Mouse (Mus musculus): Measurements from ENCODE around the gene Tfpt. TPM values are rescaled to one million over a fixed set of nuclear protein-coding genes. Genes with fewer than 3 reads are reported as not detected.

Gene Tfpt
- polyA plus RNA-seq, 1 experiment, result 6.8 TPM

DNA sequence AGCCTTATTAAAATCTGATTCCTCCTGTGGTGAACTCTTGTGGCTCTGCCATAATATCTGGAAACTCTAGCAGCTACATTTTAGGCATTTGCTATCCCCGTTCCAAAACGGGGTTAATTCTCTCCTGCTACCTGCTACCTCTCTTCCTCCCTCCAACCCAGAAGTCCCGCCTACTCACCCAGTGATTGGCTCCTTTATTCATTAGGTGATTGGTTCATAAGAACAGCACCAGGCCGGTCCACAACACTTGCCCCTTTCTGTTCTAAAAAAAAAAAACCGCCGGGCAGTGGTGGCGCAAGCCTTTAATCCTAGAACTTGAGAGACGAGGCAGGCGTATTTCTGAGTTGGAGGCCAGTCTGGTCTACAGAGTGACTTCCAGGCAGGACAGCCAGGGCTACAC lies 34.6 kb downstream of the Tfpt start:
- no peak for TF ChIP-seq CTCF (IDR thresholded peaks at IDR 0.05; ENCODE audit: extremely low read depth, insufficient read depth, insufficient read length, insufficient replicate concordance)
- TF ChIP-seq POLR2A (IDR thresholded peaks at IDR 0.05; ENCODE audit: low read depth, low read length), result no peak
- H3K4me1 ChIP-seq (ENCODE audit: control insufficient read depth, insufficient read depth, insufficient read length), result no peaks in the 10 kb centered on the region
- WGBS, result 22% methylated on average over 9 of the region's 9 CpGs
- H3K36me3 ChIP-seq (ENCODE audit: control insufficient read depth, insufficient read depth, low read length), result no peaks in the 10 kb centered on the region
- H3K27ac ChIP-seq (ENCODE audit: insufficient read depth, low read length), result peak overlapping the region; percentile 29; the same call in 1 of the 2 replicates
- H3K27me3 ChIP-seq (ENCODE audit: control insufficient read depth, insufficient read depth, low read length), result no peaks in the 10 kb centered on the region
- peak; percentile 35 to 41 for DNase-seq (ENCODE audit: low read depth in 1 of 2, low spot score in 2 of 2)
- peak overlapping the region; percentile 47 for H3K4me3 ChIP-seq (ENCODE audit: extremely low read depth, insufficient read depth, insufficient read length)

DNA sequence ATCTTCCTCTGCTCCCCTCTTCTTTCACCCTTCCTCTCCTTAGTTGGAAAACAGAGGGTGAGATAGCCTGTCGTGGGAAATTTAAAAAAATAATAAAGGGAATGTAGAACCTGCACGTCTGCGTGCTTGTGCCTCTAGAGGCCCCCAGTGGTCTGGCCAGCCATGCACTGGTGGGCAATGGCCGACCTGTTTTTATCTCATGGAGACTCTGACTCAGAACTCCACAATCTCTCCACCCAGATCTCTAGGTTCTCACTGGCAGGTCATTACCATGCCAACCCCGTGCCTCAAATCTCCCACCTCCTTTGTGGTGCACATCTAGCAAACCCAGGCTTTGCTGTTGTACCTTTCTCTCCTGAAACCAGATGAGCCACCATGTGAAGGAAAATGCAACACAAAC lies 35.0 kb downstream of the Tfpt start:
- DNase-seq (ENCODE audit: low read depth in 1 of 2, low spot score in 2 of 2), result no peak
- Histone ChIP-seq H3K36me3 (ENCODE audit: control insufficient read depth, insufficient read depth, low read length) (no peaks in the 10 kb centered on the region), H3K27me3 (ENCODE audit: control insufficient read depth, insufficient read depth, low read length) (no peaks in the 10 kb centered on the region), H3K4me1 (ENCODE audit: control insufficient read depth, insufficient read depth, insufficient read length) (no peaks in the 10 kb centered on the region), H3K27ac (ENCODE audit: insufficient read depth, low read length) (no peak overlapping the region), H3K4me3 (ENCODE audit: extremely low read depth, insufficient read depth, insufficient read length) (peak overlapping the region; percentile 35; the same call in 1 of the 2 replicates)
- TF ChIP-seq POLR2A (IDR thresholded peaks at IDR 0.05; ENCODE audit: low read depth, low read length) (no peak), CTCF (IDR thresholded peaks at IDR 0.05; ENCODE audit: extremely low read depth, insufficient read depth, insufficient read length, insufficient replicate concordance) (no peak)
- WGBS, result 11% methylated on average over 5 of the region's 5 CpGs

DNA sequence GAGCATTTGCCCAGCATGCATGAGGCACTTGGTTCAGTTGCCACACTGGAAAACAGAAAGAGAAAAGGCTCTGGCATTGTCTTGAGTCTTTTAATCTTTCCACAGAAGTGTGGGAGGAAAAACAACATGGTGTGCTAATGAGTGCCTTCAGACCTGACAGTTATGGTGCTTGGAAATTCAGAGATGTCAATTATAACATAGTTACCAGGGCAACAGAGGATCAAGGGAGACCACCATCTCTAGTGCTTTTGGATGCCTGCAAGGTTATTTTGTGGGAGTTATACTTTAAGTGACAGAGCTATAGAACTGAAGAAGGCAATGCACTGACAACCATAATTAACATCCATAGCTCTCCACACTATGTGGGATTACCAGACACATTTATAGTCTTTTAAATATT lies 35.9 kb downstream of the Tfpt start:
- Histone ChIP-seq H3K27me3 (ENCODE audit: control insufficient read depth, insufficient read depth, low read length) (no peaks in the 10 kb centered on the region), H3K36me3 (ENCODE audit: control insufficient read depth, insufficient read depth, low read length) (no peaks in the 10 kb centered on the region), H3K4me3 (ENCODE audit: extremely low read depth, insufficient read depth, insufficient read length) (no peak overlapping the region), H3K4me1 (ENCODE audit: control insufficient read depth, insufficient read depth, insufficient read length) (no peaks in the 10 kb centered on the region), H3K27ac (ENCODE audit: insufficient read depth, low read length) (no peak overlapping the region)
- TF ChIP-seq POLR2A (IDR thresholded peaks at IDR 0.05; ENCODE audit: low read depth, low read length) (no peak), CTCF (IDR thresholded peaks at IDR 0.05; ENCODE audit: extremely low read depth, insufficient read depth, insufficient read length, insufficient replicate concordance) (no peak)
- no peak for DNase-seq (ENCODE audit: low read depth in 1 of 2, low spot score in 2 of 2)

DNA sequence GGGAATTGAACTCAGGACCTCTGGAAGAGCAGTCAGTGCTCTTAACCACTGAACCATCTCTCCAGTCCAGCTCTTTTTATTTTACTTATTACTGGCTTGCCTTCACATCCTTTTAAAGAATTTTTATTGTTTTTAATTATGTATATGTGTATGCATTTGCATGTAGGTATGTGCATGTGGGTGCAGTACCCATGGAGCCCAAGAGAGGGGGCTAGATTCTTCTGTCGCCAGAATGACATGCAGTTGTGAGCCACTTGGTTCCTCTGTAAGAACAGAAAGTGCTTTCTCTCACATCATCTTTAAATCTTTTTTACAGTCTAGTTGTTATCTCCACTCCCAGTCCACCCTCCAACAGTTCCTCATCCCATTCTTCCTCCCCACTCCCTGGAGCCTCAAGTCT lies 38.2 kb downstream of the Tfpt start:
- Histone ChIP-seq H3K4me1 (ENCODE audit: control insufficient read depth, insufficient read depth, insufficient read length) (no peaks in the 10 kb centered on the region), H3K4me3 (ENCODE audit: extremely low read depth, insufficient read depth, insufficient read length) (no peak overlapping the region), H3K36me3 (ENCODE audit: control insufficient read depth, insufficient read depth, low read length) (no peaks in the 10 kb centered on the region), H3K27me3 (ENCODE audit: control insufficient read depth, insufficient read depth, low read length) (no peaks in the 10 kb centered on the region), H3K27ac (ENCODE audit: insufficient read depth, low read length) (no peak overlapping the region)
- DNase-seq (ENCODE audit: low read depth in 1 of 2, low spot score in 2 of 2), result no peak
- TF ChIP-seq CTCF (IDR thresholded peaks at IDR 0.05; ENCODE audit: extremely low read depth, insufficient read depth, insufficient read length, insufficient replicate concordance), result no peak
- no peak for TF ChIP-seq POLR2A (IDR thresholded peaks at IDR 0.05; ENCODE audit: low read depth, low read length)
- 91% methylated on average over 1 of the region's 1 CpGs for WGBS

DNA sequence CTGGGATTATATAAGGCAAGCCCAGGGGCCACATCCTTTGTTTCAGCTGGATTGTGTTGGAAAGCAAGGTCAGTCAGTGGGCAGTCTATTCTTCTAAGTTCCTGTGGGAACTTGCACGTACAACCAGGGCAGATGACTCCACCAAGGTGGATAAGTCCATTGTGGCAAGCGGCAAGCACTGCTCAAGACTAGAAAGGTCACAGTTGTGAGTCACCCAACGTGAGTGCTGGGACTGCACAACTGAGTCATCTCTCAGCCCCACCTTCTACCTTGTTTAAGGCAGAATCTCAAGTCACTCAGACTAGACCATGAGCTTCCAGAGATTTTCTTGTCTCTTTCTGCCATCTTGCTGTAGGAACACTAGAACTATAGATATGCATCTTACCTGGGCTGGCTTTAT lies 39.2 kb downstream of the Tfpt start:
- TF ChIP-seq POLR2A (IDR thresholded peaks at IDR 0.05; ENCODE audit: low read depth, low read length), result no peak
- no peak for TF ChIP-seq CTCF (IDR thresholded peaks at IDR 0.05; ENCODE audit: extremely low read depth, insufficient read depth, insufficient read length, insufficient replicate concordance)
- Histone ChIP-seq H3K4me3 (ENCODE audit: extremely low read depth, insufficient read depth, insufficient read length) (no peak overlapping the region), H3K27ac (ENCODE audit: insufficient read depth, low read length) (no peak overlapping the region), H3K4me1 (ENCODE audit: control insufficient read depth, insufficient read depth, insufficient read length) (no peaks in the 10 kb centered on the region), H3K27me3 (ENCODE audit: control insufficient read depth, insufficient read depth, low read length) (no peaks in the 10 kb centered on the region), H3K36me3 (ENCODE audit: control insufficient read depth, insufficient read depth, low read length) (no peaks in the 10 kb centered on the region)
- WGBS, result 68% methylated on average over 3 of the region's 3 CpGs
- DNase-seq (ENCODE audit: low read depth in 1 of 2, low spot score in 2 of 2), result no peak

DNA sequence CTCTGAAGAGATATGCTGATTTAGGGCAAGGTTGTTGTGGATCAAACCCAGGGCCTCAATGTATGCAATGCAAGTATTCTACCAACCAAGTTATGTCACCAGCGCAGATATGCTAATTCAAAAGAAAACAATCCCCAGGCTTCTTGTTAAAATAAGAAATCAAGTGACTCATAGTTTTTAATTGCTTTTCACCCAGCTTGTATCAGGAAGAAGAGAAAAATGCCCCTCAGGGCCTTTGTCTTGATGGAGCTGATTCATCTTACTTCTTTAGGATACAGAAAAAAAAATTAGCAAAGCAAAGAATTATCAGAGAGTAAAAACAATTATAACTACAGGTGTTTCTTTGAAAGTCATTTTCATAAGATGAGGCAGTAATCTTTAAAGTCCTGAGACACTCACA lies 42.4 kb downstream of the Tfpt start:
- Histone ChIP-seq H3K4me3 (ENCODE audit: extremely low read depth, insufficient read depth, insufficient read length) (no peak overlapping the region), H3K4me1 (ENCODE audit: control insufficient read depth, insufficient read depth, insufficient read length) (no peaks in the 10 kb centered on the region), H3K27me3 (ENCODE audit: control insufficient read depth, insufficient read depth, low read length) (no peaks in the 10 kb centered on the region), H3K27ac (ENCODE audit: insufficient read depth, low read length) (no peak overlapping the region), H3K36me3 (ENCODE audit: control insufficient read depth, insufficient read depth, low read length) (no peaks in the 10 kb centered on the region)
- DNase-seq (ENCODE audit: low read depth in 1 of 2, low spot score in 2 of 2), result no peak
- WGBS, result 94% methylated on average over 1 of the region's 1 CpGs
- TF ChIP-seq POLR2A (IDR thresholded peaks at IDR 0.05; ENCODE audit: low read depth, low read length), result no peak
- no peak for TF ChIP-seq CTCF (IDR thresholded peaks at IDR 0.05; ENCODE audit: extremely low read depth, insufficient read depth, insufficient read length, insufficient replicate concordance)

DNA sequence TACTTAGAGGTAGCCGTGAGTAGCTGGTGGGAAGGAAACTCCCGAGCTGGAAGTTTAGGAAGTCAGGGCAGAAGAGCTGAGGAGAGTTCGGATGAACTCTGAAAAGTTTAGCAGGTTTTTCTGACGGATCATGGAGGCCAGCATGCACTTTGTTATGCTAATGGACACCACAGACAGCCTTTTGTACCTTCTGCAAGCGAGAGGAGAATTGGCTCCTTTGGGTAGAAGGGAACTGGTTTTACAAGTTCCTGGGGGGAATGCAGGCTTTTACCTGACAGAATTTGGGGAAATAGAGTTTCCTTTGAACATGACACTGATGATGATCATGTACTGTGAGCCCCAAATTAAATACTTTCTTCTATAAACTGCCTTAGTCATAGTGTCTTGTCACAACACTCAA lies 43.5 kb downstream of the Tfpt start:
- 32% methylated on average over 5 of the region's 5 CpGs for WGBS
- H3K27me3 ChIP-seq (ENCODE audit: control insufficient read depth, insufficient read depth, low read length), result no peaks in the 10 kb centered on the region
- DNase-seq (ENCODE audit: low read depth in 1 of 2, low spot score in 2 of 2), result no peak
- no peak overlapping the region for H3K4me3 ChIP-seq (ENCODE audit: extremely low read depth, insufficient read depth, insufficient read length)
- no peak for TF ChIP-seq POLR2A (IDR thresholded peaks at IDR 0.05; ENCODE audit: low read depth, low read length)
- no peak for TF ChIP-seq CTCF (IDR thresholded peaks at IDR 0.05; ENCODE audit: extremely low read depth, insufficient read depth, insufficient read length, insufficient replicate concordance)
- H3K27ac ChIP-seq (ENCODE audit: insufficient read depth, low read length), result no peak overlapping the region
- no peaks in the 10 kb centered on the region for H3K4me1 ChIP-seq (ENCODE audit: control insufficient read depth, insufficient read depth, insufficient read length)
- H3K36me3 ChIP-seq (ENCODE audit: control insufficient read depth, insufficient read depth, low read length), result no peaks in the 10 kb centered on the region

Data from spleen, adult 2 months (tissue).